Mouse (Mus musculus): ENCODE data around the gene Urad. TPM values are rescaled to one million over a fixed set of nuclear protein-coding genes. Genes with fewer than 3 reads are reported as not detected.

Urad gene
- polyA plus RNA-seq, 1 experiment from 2014 or later: 0.53 TPM

- DNase-seq (ENCODE audit: low spot score) (no peak), ATAC-seq (replicated peaks; ENCODE audit: low FRiP score) (no peak)
- Histone ChIP-seq H3K4me3 (ENCODE audit: low read depth, low read length) (no peak overlapping the region), H3K4me2 (no peak overlapping the region), H3K27me3 (replicated peaks; ENCODE audit: control insufficient read depth, insufficient read depth, low read length) (peaks cover 88% of the 10 kb centered on the region), H3K36me3 (ENCODE audit: control insufficient read depth, insufficient read depth, low read length) (no peaks in the 10 kb centered on the region), H3K9ac (ENCODE audit: low read depth, low read length) (no peak overlapping the region), H3K4me1 (replicated peaks; ENCODE audit: control insufficient read depth, insufficient read depth, low read length) (no peaks in the 10 kb centered on the region), H3K27ac (ENCODE audit: low read depth, low read length) (no peak overlapping the region), H3K9me3 (ENCODE audit: control insufficient read depth, low read length) (no peaks in the 10 kb centered on the region)
- WGBS: 4% methylated on average over 7 of the region's 7 CpGs
Measured at GRCm38 (mm10) chr5:147317321-147317720, 4.9 kb downstream of the Urad start.

GRCm38 (mm10) chr5:147315432-147316075 lies 6.7 kb downstream of the Urad start:
- H3K9me3 ChIP-seq (ENCODE audit: control insufficient read depth, low read length): no peaks in the 10 kb centered on the region
- ATAC-seq (replicated peaks; ENCODE audit: low FRiP score): no peak
- peak overlapping the region; percentile 20; the same call in 1 of the 2 replicates for H3K4me2 ChIP-seq
- H3K36me3 ChIP-seq (ENCODE audit: control insufficient read depth, insufficient read depth, low read length): no peaks in the 10 kb centered on the region
- no peak overlapping the region for H3K9ac ChIP-seq (ENCODE audit: low read depth, low read length)
- no peak overlapping the region for H3K27ac ChIP-seq (ENCODE audit: low read depth, low read length)
- H3K4me1 ChIP-seq (replicated peaks; ENCODE audit: control insufficient read depth, insufficient read depth, low read length): no peaks in the 10 kb centered on the region
- no peak overlapping the region for H3K4me3 ChIP-seq (ENCODE audit: low read depth, low read length)
- DNase-seq (ENCODE audit: low spot score): no peak
- 3% methylated on average over 25 of the region's 25 CpGs for WGBS
- peaks cover 94% of the 10 kb centered on the region for H3K27me3 ChIP-seq (replicated peaks; ENCODE audit: control insufficient read depth, insufficient read depth, low read length)

- no peak overlapping the region for H3K9ac ChIP-seq (ENCODE audit: low read depth, low read length)
- peak overlapping the region; percentile 20; the same call in 1 of the 2 replicates for H3K4me2 ChIP-seq
- H3K4me1 ChIP-seq (replicated peaks; ENCODE audit: control insufficient read depth, insufficient read depth, low read length): no peaks in the 10 kb centered on the region
- no peak for ATAC-seq (replicated peaks; ENCODE audit: low FRiP score)
- no peak overlapping the region for H3K27ac ChIP-seq (ENCODE audit: low read depth, low read length)
- WGBS: 3% methylated on average over 39 of the region's 39 CpGs
- no peak overlapping the region for H3K4me3 ChIP-seq (ENCODE audit: low read depth, low read length)
- peaks cover 95% of the 10 kb centered on the region for H3K27me3 ChIP-seq (replicated peaks; ENCODE audit: control insufficient read depth, insufficient read depth, low read length)
- DNase-seq (ENCODE audit: low spot score): no peak
- H3K36me3 ChIP-seq (ENCODE audit: control insufficient read depth, insufficient read depth, low read length): no peaks in the 10 kb centered on the region
- H3K9me3 ChIP-seq (ENCODE audit: control insufficient read depth, low read length): no peaks in the 10 kb centered on the region
Measured at GRCm38 (mm10) chr5:147314646-147315431, 7.4 kb downstream of the Urad start.

- peaks cover 100% of the 10 kb centered on the region for H3K27me3 ChIP-seq (replicated peaks; ENCODE audit: control insufficient read depth, insufficient read depth, low read length)
- H3K36me3 ChIP-seq (ENCODE audit: control insufficient read depth, insufficient read depth, low read length): no peaks in the 10 kb centered on the region
- H3K27ac ChIP-seq (ENCODE audit: low read depth, low read length): no peak overlapping the region
- H3K9me3 ChIP-seq (ENCODE audit: control insufficient read depth, low read length): no peaks in the 10 kb centered on the region
- 2% methylated on average over 27 of the region's 27 CpGs for WGBS
- H3K4me3 ChIP-seq (ENCODE audit: low read depth, low read length): no peak overlapping the region
- no peak for ATAC-seq (replicated peaks; ENCODE audit: low FRiP score)
- H3K9ac ChIP-seq (ENCODE audit: low read depth, low read length): no peak overlapping the region
- H3K4me2 ChIP-seq: no peak overlapping the region
- H3K4me1 ChIP-seq (replicated peaks; ENCODE audit: control insufficient read depth, insufficient read depth, low read length): no peaks in the 10 kb centered on the region
- DNase-seq (ENCODE audit: low spot score): no peak
Measured at GRCm38 (mm10) chr5:147312830-147313685, 9.2 kb downstream of the Urad start.

- Histone ChIP-seq H3K27ac (ENCODE audit: low read depth, low read length) (no peak overlapping the region), H3K27me3 (replicated peaks; ENCODE audit: control insufficient read depth, insufficient read depth, low read length) (peaks cover 100% of the 10 kb centered on the region), H3K9me3 (ENCODE audit: control insufficient read depth, low read length) (no peaks in the 10 kb centered on the region), H3K4me3 (ENCODE audit: low read depth, low read length) (no peak overlapping the region), H3K9ac (ENCODE audit: low read depth, low read length) (no peak overlapping the region), H3K36me3 (ENCODE audit: control insufficient read depth, insufficient read depth, low read length) (no peaks in the 10 kb centered on the region), H3K4me2 (no peak overlapping the region), H3K4me1 (replicated peaks; ENCODE audit: control insufficient read depth, insufficient read depth, low read length) (no peaks in the 10 kb centered on the region; the same call in 1 of the 2 replicates)
- ATAC-seq (replicated peaks; ENCODE audit: low FRiP score): no peak
- WGBS: 0% methylated on average over 1 of the region's 2 CpGs
- no peak for DNase-seq (ENCODE audit: low spot score)
Measured at GRCm38 (mm10) chr5:147309786-147310185, 12.5 kb downstream of the Urad start.

- H3K4me3 ChIP-seq (ENCODE audit: low read depth, low read length): no peak overlapping the region
- WGBS: 13% methylated on average over 9 of the region's 9 CpGs
- ATAC-seq (replicated peaks; ENCODE audit: low FRiP score): no peak
- no peak overlapping the region for H3K9ac ChIP-seq (ENCODE audit: low read depth, low read length)
- no peaks in the 10 kb centered on the region for H3K36me3 ChIP-seq (ENCODE audit: control insufficient read depth, insufficient read depth, low read length)
- no peaks in the 10 kb centered on the region for H3K9me3 ChIP-seq (ENCODE audit: control insufficient read depth, low read length)
- H3K27ac ChIP-seq (ENCODE audit: low read depth, low read length): no peak overlapping the region
- peaks cover 100% of the 10 kb centered on the region for H3K27me3 ChIP-seq (replicated peaks; ENCODE audit: control insufficient read depth, insufficient read depth, low read length)
- DNase-seq (ENCODE audit: low spot score): no peak
- H3K4me2 ChIP-seq: no peak overlapping the region
- H3K4me1 ChIP-seq (replicated peaks; ENCODE audit: control insufficient read depth, insufficient read depth, low read length): no peaks in the 10 kb centered on the region; the same call in 1 of the 2 replicates
Measured at GRCm38 (mm10) chr5:147308451-147308850, 13.8 kb downstream of the Urad start.

- Histone ChIP-seq H3K4me3 (ENCODE audit: low read depth, low read length) (no peak overlapping the region), H3K4me1 (replicated peaks; ENCODE audit: control insufficient read depth, insufficient read depth, low read length) (no peaks in the 10 kb centered on the region; the same call in 1 of the 2 replicates), H3K9me3 (ENCODE audit: control insufficient read depth, low read length) (no peaks in the 10 kb centered on the region), H3K36me3 (ENCODE audit: control insufficient read depth, insufficient read depth, low read length) (no peaks in the 10 kb centered on the region), H3K27ac (ENCODE audit: low read depth, low read length) (no peak overlapping the region), H3K9ac (ENCODE audit: low read depth, low read length) (no peak overlapping the region), H3K27me3 (replicated peaks; ENCODE audit: control insufficient read depth, insufficient read depth, low read length) (peaks cover 100% of the 10 kb centered on the region), H3K4me2 (no peak overlapping the region)
- DNase-seq (ENCODE audit: low spot score): peak; percentile 30
- WGBS: 2% methylated on average over 12 of the region's 12 CpGs
- no peak for ATAC-seq (replicated peaks; ENCODE audit: low FRiP score)
Measured at GRCm38 (mm10) chr5:147307398-147307785, 14.8 kb downstream of the Urad start.

- peak; percentile 39 for DNase-seq (ENCODE audit: low spot score)
- Histone ChIP-seq H3K4me1 (replicated peaks; ENCODE audit: control insufficient read depth, insufficient read depth, low read length) (no peaks in the 10 kb centered on the region; the same call in 1 of the 2 replicates), H3K27me3 (replicated peaks; ENCODE audit: control insufficient read depth, insufficient read depth, low read length) (peaks cover 100% of the 10 kb centered on the region), H3K9me3 (ENCODE audit: control insufficient read depth, low read length) (no peaks in the 10 kb centered on the region), H3K4me3 (ENCODE audit: low read depth, low read length) (0 out of 2 replicates have a peak within 1 kb of the TSS, but pooled peaks have one; percentile 11), H3K27ac (ENCODE audit: low read depth, low read length) (no peak within 1 kb of the TSS), H3K4me2 (peak within 1 kb of the TSS; percentile 11; the same call in 1 of the 2 replicates), H3K36me3 (ENCODE audit: control insufficient read depth, insufficient read depth, low read length) (no peaks in the 10 kb centered on the region), H3K9ac (ENCODE audit: low read depth, low read length) (no peak within 1 kb of the TSS)
- peak; percentile 29; the same call in 1 of the 2 replicates for ATAC-seq (replicated peaks; ENCODE audit: low FRiP score)
- 3% methylated on average over 63 of the region's 63 CpGs for WGBS
Measured at GRCm38 (mm10) chr5:147306638-147307397, 15.4 kb downstream of the Urad start, which contains the start of gene Cdx2. Gene Cdx2 (minus strand): TSS chr5:147307270.

Measured in liver, embryonic 11.5 days (tissue).